Mouse (Mus musculus) embryonic facial prominence, embryonic 14.5 days (tissue): ENCODE data around the gene Ascc1. TPM values are rescaled to one million over a fixed set of nuclear protein-coding genes. Genes with fewer than 3 reads are reported as not detected.

ENCODE experiments used
- ATAC-seq: fragments of 200-750 bp; cut with Nextera tagmentation; 2 replicates; pipeline ENCODE4 v1.8.0; 2017; ENCODE audit warnings: low read depth, moderate number of reproducible peaks, moderate TSS enrichment
- DNase-seq: peaks from one replicate; pipeline ENCODE4 v3.0.0-alpha.2; 2015; ENCODE audit warnings: low spot score
- H3K27ac ChIP-seq: fragments of 300-500 bp; sonication (generic); replicated peaks from 2 replicates; pipeline ENCODE4 v1.5.1; 2014; ENCODE audit warnings: low read depth, mild to moderate bottlenecking, low read length, moderate library complexity
- H3K27me3 ChIP-seq: fragments of 300-500 bp; sonication (generic); replicated peaks from 2 replicates; pipeline ENCODE4 v1.6.1; 2014; ENCODE audit warnings: low read length; ENCODE audit not compliant: control insufficient read depth, insufficient read depth
- H3K36me3 ChIP-seq: fragments of 300-500 bp; sonication (generic); 2 replicates; pipeline ENCODE4 v1.6.1; 2014; ENCODE audit warnings: low read length, mixed read lengths; ENCODE audit not compliant: control insufficient read depth, insufficient read depth
- H3K4me1 ChIP-seq: fragments of 300-500 bp; sonication (generic); 2 replicates; pipeline ENCODE4 v1.6.1; 2014; ENCODE audit warnings: antibody characterized with exemption, low read length; ENCODE audit not compliant: control insufficient read depth, insufficient read depth
- H3K4me2 ChIP-seq: fragments of 300-500 bp; sonication (generic); 2 replicates; pipeline ENCODE4 v1.6.1; 2014; ENCODE audit warnings: low read depth, mild to moderate bottlenecking, low read length, moderate library complexity, mixed read lengths
- H3K4me3 ChIP-seq: fragments of 300-500 bp; sonication (generic); 2 replicates; pipeline ENCODE4 v1.5.1; 2014; ENCODE audit warnings: low read depth, mild to moderate bottlenecking, low read length
- H3K9ac ChIP-seq: fragments of 300-500 bp; sonication (generic); 2 replicates; pipeline ENCODE4 v1.6.1; 2014; ENCODE audit warnings: low read depth, mild to moderate bottlenecking, low read length, moderate library complexity, mixed read lengths
- H3K9me3 ChIP-seq: fragments of 300-500 bp; sonication (generic); 2 replicates; pipeline ENCODE4 v1.6.1; 2016; ENCODE audit warnings: low read length; ENCODE audit not compliant: control insufficient read depth
- WGBS: fragments of 180-500 bp; shearing (Covaris S2); extraction: QIAGEN DNeasy Blood & Tissue Kit; methylation state at CpG from one replicate; pipeline ENCODE4 v1.1.7; 2014; 5-methylcytosine and 5-hydroxymethylcytosine counted together
- polyA plus RNA-seq: library from polyadenylated mRNA; unstranded; fragments of >200 nt; fragmentation: Nextera tagmentation; extraction: Ambion mirVana; gene quantifications from 2 replicates; pipeline ENCODE4 v1.2.1, GENCODE M21; 2014

Ascc1 gene
- polyA plus RNA-seq, 1 experiment from 2014 or later = 36.5 TPM

DNA sequence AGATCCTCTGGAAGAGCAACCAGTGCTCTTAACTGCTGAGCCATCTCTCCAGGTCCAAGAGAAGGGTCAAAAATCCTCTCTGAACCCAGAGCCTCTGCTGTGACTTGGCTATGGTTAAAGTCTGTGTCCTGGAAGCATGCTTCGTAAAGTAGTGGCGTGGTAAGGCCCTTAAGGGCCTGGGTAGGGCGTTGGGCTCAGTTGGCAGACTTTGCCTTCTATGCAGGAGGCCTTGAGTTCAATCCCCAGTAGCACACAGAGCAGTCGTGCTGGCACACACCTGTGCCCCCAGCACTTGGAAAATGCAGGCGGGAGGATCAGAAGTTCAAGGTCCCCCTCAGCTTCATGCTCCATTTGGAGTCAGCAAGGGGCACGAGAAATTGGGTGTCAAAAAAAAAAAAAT, 29.6 kb upstream of the Ascc1 start:
- DNase-seq = no peak
- Histone ChIP-seq H3K4me1 (peaks cover 38% of the 10 kb centered on the region), H3K27me3 (no peaks in the 10 kb centered on the region), H3K36me3 (no peaks in the 10 kb centered on the region), H3K27ac (no peak overlapping the region), H3K9me3 (no peaks in the 10 kb centered on the region), H3K4me3 (no peak overlapping the region), H3K9ac (no peak overlapping the region), H3K4me2 (no peak overlapping the region)
- WGBS = 72% methylated on average over 6 of the region's 6 CpGs
- ATAC-seq = no peak

DNA sequence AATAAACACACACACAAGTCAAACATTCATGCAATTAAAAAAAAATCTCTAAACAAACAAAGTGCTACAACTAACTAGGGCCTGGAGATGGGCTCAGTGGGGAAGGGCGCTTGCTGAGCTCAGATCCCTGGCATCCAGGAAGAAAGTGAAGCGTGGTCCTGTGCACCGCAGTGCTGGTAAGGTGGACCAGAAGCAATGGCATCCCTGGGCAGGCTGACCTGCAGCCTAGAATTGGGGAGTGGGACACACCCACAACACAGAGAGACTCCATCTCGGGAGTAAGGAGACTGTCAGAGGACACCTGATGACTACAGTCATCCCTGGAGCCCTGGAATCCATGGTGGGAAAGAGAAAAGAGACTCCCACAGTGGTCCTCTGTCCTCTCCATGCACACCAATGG, 29.2 kb upstream of the Ascc1 start:
- Histone ChIP-seq H3K4me3 (no peak overlapping the region), H3K4me2 (no peak overlapping the region), H3K27me3 (no peaks in the 10 kb centered on the region), H3K9ac (no peak overlapping the region), H3K27ac (no peak overlapping the region), H3K9me3 (no peaks in the 10 kb centered on the region), H3K4me1 (peaks cover 42% of the 10 kb centered on the region), H3K36me3 (no peaks in the 10 kb centered on the region)
- no peak for DNase-seq
- ATAC-seq = no peak
- WGBS = 89% methylated on average over 4 of the region's 4 CpGs

DNA sequence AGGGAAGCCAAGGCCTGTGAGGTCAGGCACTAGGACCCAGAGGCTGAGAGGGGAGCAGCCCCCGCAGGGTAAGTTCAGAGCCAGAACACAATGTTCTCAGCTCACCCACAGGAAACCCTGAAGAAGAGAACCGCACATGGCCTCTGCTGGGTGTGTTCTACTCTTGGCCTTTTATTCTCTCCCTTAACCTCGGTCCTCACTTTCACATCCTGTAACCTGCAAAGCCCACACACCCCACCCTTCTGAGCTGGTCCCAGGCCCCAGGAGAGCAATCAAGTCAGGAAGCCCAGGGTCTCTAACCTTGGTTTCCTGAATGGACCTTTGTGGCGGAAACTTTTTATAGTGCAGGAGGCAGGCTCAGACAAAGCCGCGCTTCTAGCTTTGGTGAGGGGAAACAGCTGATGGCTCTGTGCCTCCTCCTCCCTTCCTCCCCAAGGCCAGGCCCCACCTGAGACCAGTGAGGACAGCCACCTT, 28.4 kb upstream of the Ascc1 start:
- peak; percentile 80 for DNase-seq
- peak overlapping the region; percentile 47 for H3K9ac ChIP-seq
- no peaks in the 10 kb centered on the region for H3K36me3 ChIP-seq
- H3K9me3 ChIP-seq = no peaks in the 10 kb centered on the region
- peak; percentile 16; the same call in 1 of the 2 replicates for ATAC-seq
- WGBS = 13% methylated on average over 5 of the region's 6 CpGs
- H3K4me2 ChIP-seq = peak overlapping the region; percentile 16; the same call in 1 of the 2 replicates
- H3K4me1 ChIP-seq = peaks cover 50% of the 10 kb centered on the region
- no peak overlapping the region for H3K4me3 ChIP-seq
- H3K27me3 ChIP-seq = no peaks in the 10 kb centered on the region
- peak overlapping the region; percentile 66 for H3K27ac ChIP-seq

DNA sequence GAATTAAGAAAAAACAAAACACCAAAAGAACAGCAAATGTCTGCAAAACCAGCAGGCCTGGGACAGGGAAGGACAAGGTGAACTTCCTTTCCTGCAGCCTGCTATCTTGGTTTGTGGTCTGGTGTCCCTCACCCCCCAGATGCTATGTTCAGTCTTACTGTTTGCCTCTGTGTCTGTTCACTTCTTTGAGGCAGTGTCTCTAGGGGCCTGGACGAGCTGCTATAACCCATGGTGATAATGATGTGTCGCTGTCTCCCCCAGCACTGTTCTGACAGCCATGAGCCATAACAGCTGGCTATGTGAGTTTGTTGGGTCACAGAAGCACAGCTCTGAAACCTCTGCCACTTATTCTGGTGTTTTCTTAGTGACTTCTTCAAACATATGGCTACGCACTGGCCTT, 27.8 kb upstream of the Ascc1 start:
- peak overlapping the region; percentile 66 for H3K27ac ChIP-seq

DNA sequence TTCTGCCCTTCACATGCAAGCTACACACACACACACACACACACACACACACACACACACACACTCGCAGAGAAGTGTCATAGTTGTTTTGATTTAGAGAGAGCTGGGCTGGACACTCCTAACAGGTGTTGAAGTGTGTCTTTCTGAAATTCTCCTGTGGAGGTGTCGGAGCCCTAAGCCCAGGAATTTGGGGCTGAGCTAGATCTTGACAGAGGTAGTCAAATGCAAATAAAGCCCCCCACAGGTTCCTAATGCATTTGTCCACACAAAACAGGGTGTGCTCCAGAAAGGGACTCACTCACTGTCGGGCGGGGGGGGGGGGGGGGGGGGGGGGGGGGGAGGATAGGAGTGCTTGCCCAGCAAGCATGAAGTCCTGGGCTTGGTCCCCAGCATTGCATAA, 25.5 kb upstream of the Ascc1 start:
- no peak overlapping the region for H3K4me3 ChIP-seq
- 58% methylated on average over 2 of the region's 4 CpGs for WGBS
- no peak for ATAC-seq
- H3K4me2 ChIP-seq = no peak overlapping the region
- DNase-seq = no peak
- no peaks in the 10 kb centered on the region for H3K9me3 ChIP-seq
- no peak overlapping the region for H3K9ac ChIP-seq
- H3K4me1 ChIP-seq = peaks cover 38% of the 10 kb centered on the region
- no peaks in the 10 kb centered on the region for H3K36me3 ChIP-seq
- H3K27me3 ChIP-seq = no peaks in the 10 kb centered on the region
- H3K27ac ChIP-seq = no peak overlapping the region

More for the DNA sequence above, 27.8 kb upstream of the Ascc1 start:
- H3K4me3 ChIP-seq = no peak overlapping the region
- DNase-seq (no peak), ATAC-seq (no peak)
- H3K9me3 ChIP-seq = no peaks in the 10 kb centered on the region
- 0 out of 2 replicates have a peak overlapping the region, but pooled peaks have one; percentile 16 for H3K4me2 ChIP-seq
- WGBS = 65% methylated on average over 3 of the region's 3 CpGs
- H3K36me3 ChIP-seq = no peaks in the 10 kb centered on the region
- no peaks in the 10 kb centered on the region for H3K27me3 ChIP-seq
- no peak overlapping the region for H3K9ac ChIP-seq
- H3K4me1 ChIP-seq = peaks cover 52% of the 10 kb centered on the region

DNA sequence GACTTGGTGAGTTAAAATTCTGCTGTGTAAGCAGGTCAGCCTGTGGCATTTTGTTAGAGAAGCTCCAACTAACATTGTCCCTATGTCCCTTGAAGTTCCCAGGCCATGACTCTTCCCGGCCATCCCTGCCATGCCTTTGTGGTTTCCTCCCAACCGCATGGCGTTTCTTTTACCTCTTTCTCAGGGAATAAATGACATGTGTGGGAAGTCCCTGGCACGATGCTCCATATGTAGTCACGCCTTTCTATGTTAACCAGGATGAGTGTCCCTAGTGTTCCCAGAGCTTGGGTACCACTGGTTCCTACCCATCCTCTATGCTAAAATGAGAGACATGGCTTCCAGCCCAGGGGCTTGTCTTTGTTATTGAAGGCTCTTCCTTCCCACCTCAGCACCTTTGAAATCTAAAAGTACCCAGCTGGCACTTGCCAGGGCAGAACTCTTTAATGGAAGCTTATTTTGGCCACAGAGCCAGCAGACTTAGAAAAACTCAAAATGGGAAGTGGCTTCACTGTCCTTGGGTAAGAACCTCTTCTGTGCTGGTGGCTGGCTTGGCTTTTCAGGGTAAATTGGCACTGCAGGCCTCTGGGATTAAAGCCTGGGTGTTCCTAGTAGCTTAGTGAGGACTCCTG, 24.8 kb upstream of the Ascc1 start:
- no peaks in the 10 kb centered on the region for H3K9me3 ChIP-seq
- no peak overlapping the region for H3K4me2 ChIP-seq
- H3K4me3 ChIP-seq = no peak overlapping the region
- H3K4me1 ChIP-seq = peaks cover 38% of the 10 kb centered on the region
- no peaks in the 10 kb centered on the region for H3K36me3 ChIP-seq
- WGBS = 86% methylated on average over 5 of the region's 5 CpGs
- ATAC-seq (no peak), DNase-seq (no peak)
- H3K9ac ChIP-seq = no peak overlapping the region; the same call in 1 of the 2 replicates
- peak overlapping the region; percentile 83 for H3K27ac ChIP-seq
- no peaks in the 10 kb centered on the region for H3K27me3 ChIP-seq

DNA sequence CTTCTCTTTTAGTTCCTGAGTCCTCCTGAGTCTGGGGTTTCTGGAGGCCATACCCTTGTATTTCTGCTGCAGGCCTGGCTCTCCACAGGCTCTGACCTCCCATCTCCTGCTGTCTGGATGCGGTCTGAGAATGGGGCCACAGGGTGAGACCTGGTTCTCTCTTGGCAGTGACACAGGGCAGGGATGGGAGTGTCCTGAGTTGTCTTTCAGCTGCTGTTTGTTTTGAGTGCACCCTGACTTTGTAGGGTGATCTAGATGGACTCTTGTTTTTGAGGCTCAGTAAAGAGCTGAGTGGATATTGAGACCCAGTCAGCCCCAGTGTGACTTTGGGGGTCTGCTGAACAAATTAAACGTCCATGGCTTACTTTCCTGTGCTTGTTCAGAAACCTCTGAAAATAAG, 24.2 kb upstream of the Ascc1 start:
- WGBS = 68% methylated on average over 2 of the region's 2 CpGs

DNA sequence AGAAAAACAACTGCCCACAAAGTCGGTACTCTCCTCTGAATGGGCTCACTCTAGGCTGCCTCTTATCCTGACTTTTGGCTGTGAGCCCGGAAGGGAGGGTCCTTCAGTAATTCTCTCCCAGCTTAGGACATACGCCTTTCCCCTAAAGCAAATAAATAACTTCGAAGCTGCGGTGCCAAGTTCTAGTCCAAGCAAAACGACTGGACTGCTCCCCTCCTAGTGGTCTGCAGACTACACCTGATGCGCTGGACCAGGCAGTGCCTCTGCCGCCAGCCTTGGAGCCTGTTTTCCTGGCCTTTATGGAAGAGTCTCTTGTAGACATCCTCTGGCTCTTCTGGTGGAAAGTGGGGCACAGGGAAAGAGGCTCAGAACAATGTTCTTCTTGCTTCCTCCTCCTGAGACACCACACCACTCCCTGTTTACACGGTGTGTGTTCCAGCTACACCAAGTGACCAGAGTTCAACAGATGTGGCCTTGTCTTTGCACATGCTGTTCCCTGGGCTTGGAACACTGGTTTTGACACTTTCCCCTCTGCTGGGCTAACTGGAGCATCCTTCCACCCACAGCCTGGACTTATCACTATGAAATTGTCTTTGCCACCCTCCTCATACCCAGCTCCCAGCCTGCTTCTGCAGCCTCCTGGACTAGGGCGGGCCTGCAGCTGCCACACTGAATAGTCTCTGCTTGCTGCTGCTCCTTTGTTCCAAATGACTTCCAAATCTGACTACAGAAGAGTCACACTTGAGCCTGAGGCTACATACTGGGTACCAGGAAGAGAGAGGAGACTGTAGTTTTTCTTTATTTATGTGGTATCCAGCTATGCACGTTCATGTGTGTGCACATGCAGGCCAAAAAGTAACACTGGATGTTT, 23.5 kb upstream of the Ascc1 start:
- peak overlapping the region; percentile 83 for H3K27ac ChIP-seq
- DNase-seq (peak; percentile 96), ATAC-seq (peak; percentile 75)
- peak overlapping the region; percentile 5; the same call in 1 of the 2 replicates for H3K4me2 ChIP-seq
- H3K4me1 ChIP-seq = peaks cover 30% of the 10 kb centered on the region
- H3K4me3 ChIP-seq = no peak overlapping the region
- H3K9ac ChIP-seq = peak overlapping the region; percentile 23; the same call in 1 of the 2 replicates
- H3K36me3 ChIP-seq = 0 out of 2 replicates have a peak, but pooled peaks cover 1% of the 10 kb centered on the region
- no peaks in the 10 kb centered on the region for H3K9me3 ChIP-seq
- H3K27me3 ChIP-seq = no peaks in the 10 kb centered on the region
- WGBS = 31% methylated on average over 11 of the region's 11 CpGs

More for the DNA sequence above, 24.2 kb upstream of the Ascc1 start:
- no peak for DNase-seq
- Histone ChIP-seq H3K9me3 (no peaks in the 10 kb centered on the region), H3K27me3 (no peaks in the 10 kb centered on the region), H3K9ac (no peak overlapping the region; the same call in 1 of the 2 replicates), H3K27ac (peak overlapping the region; percentile 83), H3K4me2 (no peak overlapping the region), H3K4me3 (no peak overlapping the region), H3K36me3 (no peaks in the 10 kb centered on the region), H3K4me1 (peaks cover 37% of the 10 kb centered on the region)
- no peak for ATAC-seq
